Mouse (Mus musculus) liver, embryonic 16.5 days (tissue): Measurements from ENCODE around the gene Gm17651. TPM values are rescaled to one million over a fixed set of nuclear protein-coding genes. Genes with fewer than 3 reads are reported as not detected.

Experiments used
- ATAC-seq: fragments of 200-750 bp; cut with Nextera tagmentation; 2 replicates; pipeline ENCODE4 v1.8.0; 2017; ENCODE audit warnings: low read depth, mild to moderate bottlenecking, moderate number of reproducible peaks, moderate library complexity
- H3K27ac ChIP-seq: fragments of 300-500 bp; sonication (generic); 2 replicates; pipeline ENCODE4 v1.5.1; 2014; ENCODE audit warnings: mild to moderate bottlenecking, low read length
- H3K27me3 ChIP-seq: fragments of 300-500 bp; sonication (generic); 2 replicates; pipeline ENCODE4 v1.6.1; 2014; ENCODE audit warnings: low read depth, low read length, mixed read lengths; ENCODE audit not compliant: control insufficient read depth, insufficient read depth
- H3K36me3 ChIP-seq: fragments of 300-500 bp; sonication (generic); 2 replicates; pipeline ENCODE4 v1.6.1; 2014; ENCODE audit warnings: mild to moderate bottlenecking; ENCODE audit not compliant: control insufficient read depth, insufficient read depth
- H3K4me1 ChIP-seq: fragments of 300-500 bp; sonication (generic); 2 replicates; pipeline ENCODE4 v1.6.1; 2014; ENCODE audit warnings: low read depth, low read length, mixed read lengths; ENCODE audit not compliant: control insufficient read depth
- H3K4me2 ChIP-seq: fragments of 300-500 bp; sonication (generic); 2 replicates; pipeline ENCODE4 v1.6.1; 2014; ENCODE audit warnings: low read depth, low read length, mixed read lengths
- H3K4me3 ChIP-seq: fragments of 300-500 bp; sonication (generic); 2 replicates; pipeline ENCODE4 v1.5.1; 2014; ENCODE audit warnings: low read depth, mild to moderate bottlenecking, low read length
- H3K9ac ChIP-seq: fragments of 300-500 bp; sonication (generic); 2 replicates; pipeline ENCODE4 v1.6.1; 2014; ENCODE audit warnings: low read depth, low read length
- H3K9me3 ChIP-seq: fragments of 300-500 bp; sonication (generic); replicated peaks from 2 replicates; pipeline ENCODE4 v1.6.1; 2016; ENCODE audit warnings: low read length; ENCODE audit not compliant: control insufficient read depth
- WGBS: fragments of 180-500 bp; shearing (Covaris S2); extraction: QIAGEN DNeasy Blood & Tissue Kit; methylation state at CpG from one replicate; pipeline ENCODE4 v1.1.7; 2014; ENCODE audit not compliant: insufficient replicate concordance; 5-methylcytosine and 5-hydroxymethylcytosine counted together
- polyA plus RNA-seq: library from polyadenylated mRNA; unstranded; fragments of >200 nt; fragmentation: Nextera tagmentation; extraction: Ambion mirVana; gene quantifications from 2 replicates; pipeline ENCODE4 v1.2.1, GENCODE M21; 2015

The Gm17651 gene
- polyA plus RNA-seq, 1 experiment from 2014 or later, result not detected

- Histone ChIP-seq H3K27me3 (peaks cover 10% of the 10 kb centered on the region), H3K4me2 (peak overlapping the region; percentile 70), H3K36me3 (no peaks in the 10 kb centered on the region), H3K9ac (peak overlapping the region; percentile 31), H3K4me1 (peaks cover 6% of the 10 kb centered on the region), H3K27ac (no peak overlapping the region), H3K4me3 (peak overlapping the region; percentile 48), H3K9me3 (no peaks in the 10 kb centered on the region)
- ATAC-seq, result no peak
- WGBS, result 14% methylated on average over 5 of the region's 5 CpGs
Measured at GRCm38 (mm10) chr3:97682576-97682975, 8.1 kb upstream of the Gm17651 start.

- ATAC-seq, result no peak
- H3K36me3 ChIP-seq, result no peaks in the 10 kb centered on the region
- H3K9me3 ChIP-seq, result no peaks in the 10 kb centered on the region
- WGBS, result 4% methylated on average over 11 of the region's 11 CpGs
- peaks cover 6% of the 10 kb centered on the region for H3K4me1 ChIP-seq
- H3K4me2 ChIP-seq, result peak overlapping the region; percentile 70
- peak overlapping the region; percentile 31 for H3K9ac ChIP-seq
- peaks cover 10% of the 10 kb centered on the region for H3K27me3 ChIP-seq
- H3K4me3 ChIP-seq, result peak overlapping the region; percentile 48
- no peak overlapping the region for H3K27ac ChIP-seq
Measured at GRCm38 (mm10) chr3:97682159-97682502, 7.6 kb upstream of the Gm17651 start.

GRCm38 (mm10) chr3:97681321-97682158 lies 7.0 kb upstream of the Gm17651 start:
- peak overlapping the region; percentile 70 for H3K4me2 ChIP-seq
- peak overlapping the region; percentile 33; the same call in 1 of the 2 replicates for H3K27ac ChIP-seq
- ATAC-seq, result peak; percentile 49
- H3K27me3 ChIP-seq, result peaks cover 10% of the 10 kb centered on the region
- no peaks in the 10 kb centered on the region for H3K36me3 ChIP-seq
- H3K9me3 ChIP-seq, result no peaks in the 10 kb centered on the region
- 1% methylated on average over 33 of the region's 33 CpGs for WGBS
- H3K4me3 ChIP-seq, result peak overlapping the region; percentile 48
- peak overlapping the region; percentile 41 for H3K9ac ChIP-seq
- peaks cover 6% of the 10 kb centered on the region for H3K4me1 ChIP-seq

GRCm38 (mm10) chr3:97680631-97681320 lies 6.3 kb upstream of the Gm17651 start:
- peak overlapping the region; percentile 41; the same call in 1 of the 2 replicates for H3K9ac ChIP-seq
- peak; percentile 62 for ATAC-seq

DNA sequence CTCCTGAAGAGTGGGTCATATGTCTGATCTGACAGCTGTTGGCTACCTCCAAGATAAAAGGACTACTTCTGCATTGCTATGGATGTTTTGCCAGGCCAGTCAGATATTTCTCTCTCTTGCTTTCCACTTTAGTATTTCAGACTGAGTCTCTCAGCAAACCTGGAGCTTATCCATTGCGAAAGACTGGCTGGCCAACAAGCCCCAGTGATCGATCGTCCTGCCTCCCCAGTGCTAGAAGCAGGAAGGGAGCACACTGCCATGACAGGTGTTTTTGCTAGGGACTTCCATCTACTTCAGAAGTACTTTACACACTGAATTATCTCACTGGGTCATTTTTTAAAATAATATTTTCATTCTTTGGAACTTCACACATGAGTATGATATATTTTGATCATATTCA lies 3.9 kb upstream of the Gm17651 start:
- no peaks in the 10 kb centered on the region for H3K9me3 ChIP-seq
- H3K4me1 ChIP-seq, result peaks cover 6% of the 10 kb centered on the region
- no peak overlapping the region for H3K4me2 ChIP-seq
- no peaks in the 10 kb centered on the region for H3K36me3 ChIP-seq
- no peak for ATAC-seq
- peaks cover 7% of the 10 kb centered on the region for H3K27me3 ChIP-seq
- H3K9ac ChIP-seq, result no peak overlapping the region
- no peak overlapping the region for H3K27ac ChIP-seq
- no peak overlapping the region for H3K4me3 ChIP-seq
- WGBS, result 71% methylated on average over 3 of the region's 3 CpGs

More at GRCm38 (mm10) chr3:97680631-97681320, 6.3 kb upstream of the Gm17651 start:
- no peaks in the 10 kb centered on the region for H3K36me3 ChIP-seq
- H3K4me3 ChIP-seq, result peak overlapping the region; percentile 48
- peak overlapping the region; percentile 70 for H3K4me2 ChIP-seq
- H3K27me3 ChIP-seq, result peaks cover 10% of the 10 kb centered on the region
- peaks cover 6% of the 10 kb centered on the region for H3K4me1 ChIP-seq
- under 1% methylated on average over 28 of the region's 28 CpGs for WGBS
- no peaks in the 10 kb centered on the region for H3K9me3 ChIP-seq
- peak overlapping the region; percentile 33; the same call in 1 of the 2 replicates for H3K27ac ChIP-seq

DNA sequence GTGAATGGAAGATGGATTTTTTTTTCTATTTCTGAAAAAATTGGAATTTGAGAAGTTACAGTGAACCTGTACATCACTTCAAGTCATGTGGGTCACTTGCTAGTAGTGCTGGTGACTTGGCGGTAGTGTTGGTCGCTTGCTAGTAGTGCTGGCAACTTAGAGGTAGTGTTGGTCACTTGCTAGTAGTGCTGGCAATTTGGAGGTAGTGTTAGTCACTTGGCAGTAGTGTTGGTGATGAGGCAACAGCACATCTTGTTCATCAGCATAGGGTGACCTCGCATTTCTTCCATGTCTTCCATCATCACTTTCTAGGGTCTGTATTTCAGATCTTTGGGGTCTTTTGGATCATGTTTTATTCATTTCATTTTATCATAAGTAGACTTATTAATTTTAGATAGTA lies 1.6 kb upstream of the Gm17651 start:
- H3K36me3 ChIP-seq, result no peaks in the 10 kb centered on the region
- WGBS, result 71% methylated on average over 3 of the region's 3 CpGs
- ATAC-seq, result no peak
- H3K4me2 ChIP-seq, result no peak overlapping the region
- no peaks in the 10 kb centered on the region for H3K27me3 ChIP-seq
- H3K4me3 ChIP-seq, result no peak overlapping the region
- no peaks in the 10 kb centered on the region; the same call in 1 of the 2 replicates for H3K4me1 ChIP-seq
- H3K9me3 ChIP-seq, result no peaks in the 10 kb centered on the region
- H3K27ac ChIP-seq, result no peak overlapping the region
- no peak overlapping the region for H3K9ac ChIP-seq

DNA sequence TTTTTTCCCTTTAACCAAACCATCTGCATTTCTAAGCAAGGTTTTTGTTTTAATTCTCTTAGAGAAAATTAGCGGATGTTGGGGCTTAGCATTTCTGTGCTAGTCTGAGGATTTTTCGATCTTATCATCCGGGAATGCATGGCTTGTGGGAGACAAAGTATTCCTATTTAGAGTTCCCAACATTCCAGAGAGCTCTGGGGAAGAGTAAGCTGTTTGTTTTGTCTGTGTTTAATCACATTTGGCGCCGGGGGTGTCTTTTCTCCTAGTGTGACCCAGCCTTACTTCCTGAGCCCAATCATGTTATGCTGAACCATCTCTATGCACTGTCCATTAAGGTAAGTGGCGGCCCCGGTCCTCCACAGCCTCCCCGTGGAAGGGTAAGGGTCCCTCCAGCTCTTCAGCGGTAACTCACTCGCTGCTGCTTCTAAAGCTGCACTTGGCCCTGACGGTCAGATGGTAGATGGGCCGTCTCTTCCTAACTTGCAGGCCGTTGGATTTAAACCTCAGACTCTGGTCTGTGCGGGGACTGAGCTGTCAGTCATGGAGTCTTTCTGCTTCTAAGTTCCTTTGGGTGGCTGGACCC lies 7.3 kb downstream of the Gm17651 start:
- WGBS, result 69% methylated on average over 14 of the region's 14 CpGs
- Histone ChIP-seq H3K9ac (no peak overlapping the region), H3K36me3 (no peaks in the 10 kb centered on the region), H3K27ac (no peak overlapping the region), H3K27me3 (no peaks in the 10 kb centered on the region), H3K4me1 (no peaks in the 10 kb centered on the region), H3K4me2 (no peak overlapping the region), H3K4me3 (no peak overlapping the region), H3K9me3 (no peaks in the 10 kb centered on the region)
- ATAC-seq, result no peak

- no peak for ATAC-seq
- WGBS, result 52% methylated on average over 8 of the region's 8 CpGs
- H3K27ac ChIP-seq, result no peak overlapping the region
Measured at GRCm38 (mm10) chr3:97666154-97666553, 8.3 kb downstream of the Gm17651 start.

More at GRCm38 (mm10) chr3:97666154-97666553, 8.3 kb downstream of the Gm17651 start:
- Histone ChIP-seq H3K9me3 (no peaks in the 10 kb centered on the region), H3K27me3 (no peaks in the 10 kb centered on the region), H3K9ac (no peak overlapping the region), H3K36me3 (no peaks in the 10 kb centered on the region), H3K4me1 (no peaks in the 10 kb centered on the region), H3K4me2 (no peak overlapping the region), H3K4me3 (no peak overlapping the region)
